Mouse (Mus musculus) limb, embryonic 10.5 days (tissue): ENCODE results near the gene Cabp1. TPM values are rescaled to one million over a fixed set of nuclear protein-coding genes. Genes with fewer than 3 reads are reported as not detected.
A peak's percentile ranks its signal among the peaks of the same experiment; 100 is the strongest.

Experiments
- DNase-seq: peaks from one replicate; pipeline ENCODE4 v3.0.0-alpha.2; 2017; ENCODE audit warnings: low spot score
- H3K27ac ChIP-seq: fragments of 300-500 bp; sonication (generic); 2 replicates; pipeline ENCODE4 v1.5.1; 2016; ENCODE audit warnings: mild to moderate bottlenecking
- H3K27me3 ChIP-seq: fragments of 300-500 bp; sonication (generic); 2 replicates; pipeline ENCODE4 v1.6.1; 2016; ENCODE audit warnings: low read depth, mild to moderate bottlenecking; ENCODE audit not compliant: poor library complexity, severe bottlenecking
- H3K36me3 ChIP-seq: fragments of 300-500 bp; sonication (generic); 2 replicates; pipeline ENCODE4 v1.6.1; 2016; ENCODE audit warnings: mild to moderate bottlenecking, moderate library complexity
- H3K4me1 ChIP-seq: fragments of 300-500 bp; sonication (generic); 2 replicates; pipeline ENCODE4 v1.6.1; 2016
- H3K4me3 ChIP-seq: fragments of 300-500 bp; sonication (generic); 2 replicates; pipeline ENCODE4 v1.5.1; 2016; ENCODE audit warnings: mild to moderate bottlenecking, moderate library complexity
- H3K9me3 ChIP-seq: fragments of 300-500 bp; sonication (generic); replicated peaks from 2 replicates; pipeline ENCODE4 v1.6.1; 2016; ENCODE audit warnings: mild to moderate bottlenecking
- WGBS: fragments of 180-500 bp; shearing (Covaris S2); methylation state at CpG from one replicate; pipeline ENCODE4 v1.1.7; 2016; 5-methylcytosine and 5-hydroxymethylcytosine counted together
- polyA plus RNA-seq: library from polyadenylated mRNA; unstranded; fragments of >200 nt; fragmentation: Nextera tagmentation; extraction: Ambion mirVana; gene quantifications from 2 replicates; pipeline ENCODE4 v1.2.1, GENCODE M21; 2016

Gene Cabp1
- polyA plus RNA-seq, 1 experiment from 2014 or later, result 1.9 TPM

DNA sequence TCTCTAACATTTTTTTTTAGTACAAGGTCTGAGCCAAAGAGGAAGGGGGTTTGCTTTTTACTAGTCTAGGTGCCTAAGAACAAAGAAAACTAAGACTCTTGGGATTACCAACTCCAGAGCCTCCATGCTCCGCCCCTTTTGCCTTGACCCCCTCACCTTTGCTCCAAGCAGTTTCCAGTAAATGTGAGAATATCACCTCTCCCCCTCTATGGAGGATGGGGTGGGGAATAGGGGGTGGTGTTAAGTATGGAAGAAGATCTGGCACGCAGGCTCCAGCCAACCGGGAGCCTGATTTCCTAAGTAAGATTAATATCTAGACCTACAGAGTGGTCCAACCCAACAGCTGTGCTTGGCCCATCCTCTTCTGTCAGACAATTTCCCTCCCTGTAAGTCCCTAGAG is 53.5 kb downstream of the Cabp1 start:
- Histone ChIP-seq H3K27ac (no peak overlapping the region), H3K4me1 (peaks cover 17% of the 10 kb centered on the region), H3K36me3 (peaks cover 36% of the 10 kb centered on the region), H3K4me3 (no peak overlapping the region), H3K27me3 (no peaks in the 10 kb centered on the region), H3K9me3 (no peaks in the 10 kb centered on the region)
- no peak for DNase-seq
- 53% methylated on average over 3 of the region's 3 CpGs for WGBS

DNA sequence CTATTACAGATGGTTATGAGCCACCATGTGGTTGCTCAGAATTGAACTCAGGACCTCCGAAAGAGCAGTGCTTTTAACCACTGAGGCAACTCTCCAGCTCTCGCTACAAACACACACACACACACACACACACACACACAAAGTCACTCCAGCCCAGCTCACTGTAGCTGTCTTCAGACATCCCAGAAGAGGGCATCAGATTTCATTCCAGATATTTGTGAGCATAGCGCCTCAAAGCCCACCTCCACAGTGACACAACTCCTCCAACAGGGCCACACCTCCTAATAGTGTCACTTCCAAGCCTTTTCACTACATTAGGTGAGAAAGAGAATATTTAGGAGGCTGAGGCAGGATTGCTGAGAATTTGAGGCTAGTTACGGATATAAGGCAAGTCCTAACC is 55.1 kb downstream of the Cabp1 start:
- Histone ChIP-seq H3K36me3 (peaks cover 20% of the 10 kb centered on the region), H3K27ac (no peak overlapping the region), H3K4me3 (no peak overlapping the region), H3K9me3 (no peaks in the 10 kb centered on the region), H3K4me1 (peaks cover 18% of the 10 kb centered on the region), H3K27me3 (no peaks in the 10 kb centered on the region)
- DNase-seq, result no peak
- 71% methylated on average over 4 of the region's 4 CpGs for WGBS

DNA sequence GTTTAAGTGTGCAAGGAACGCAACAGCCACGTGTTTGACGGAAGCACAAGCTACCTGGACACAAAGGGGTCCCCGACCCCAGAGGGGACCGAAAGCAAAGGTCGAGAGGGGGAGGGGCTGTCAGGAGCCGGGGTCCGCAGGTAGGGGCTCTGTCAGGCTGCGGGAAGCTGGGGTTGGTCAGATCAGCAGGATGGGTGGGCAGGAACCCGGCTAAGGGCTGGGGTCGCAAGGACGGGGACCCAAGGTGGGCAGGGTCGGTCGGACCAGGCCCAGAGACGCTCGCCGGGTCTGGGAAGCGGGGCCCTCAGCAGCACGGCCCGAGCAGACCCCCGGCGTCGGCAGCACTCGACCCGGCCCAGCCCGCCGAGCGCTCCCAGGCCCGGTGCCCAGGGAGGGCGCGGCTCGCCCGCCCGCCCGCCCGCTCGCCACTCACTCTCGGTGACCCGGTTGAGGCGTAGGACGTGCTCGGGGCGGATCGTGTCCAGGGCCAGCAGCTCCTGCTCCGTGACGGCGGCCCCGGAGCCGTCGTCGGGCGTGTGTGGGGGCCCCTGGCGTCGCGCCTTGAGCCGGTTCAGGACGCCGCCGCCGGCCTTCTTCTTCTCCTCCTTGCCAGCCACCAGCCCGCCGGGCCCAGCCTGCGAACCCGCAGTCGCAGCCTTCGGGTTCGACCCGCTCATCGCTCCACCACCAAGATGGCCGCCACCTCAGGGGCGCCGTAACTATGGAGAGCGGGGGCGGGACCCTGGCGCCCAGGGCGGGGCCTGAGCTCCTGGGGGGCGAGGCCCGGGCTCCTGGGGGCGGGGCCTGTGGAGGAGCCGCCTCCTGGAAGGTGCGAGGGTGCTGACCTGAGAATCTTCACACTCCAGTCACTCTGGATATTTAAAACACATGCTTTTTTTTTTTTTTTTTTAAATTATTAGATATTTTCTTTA is 59.7 kb downstream of the Cabp1 start, which contains the start of gene Unc119b:
TSS of gene Unc119b (minus strand) at position 742 of the 932 bp plus-strand sequence.
- Histone ChIP-seq H3K36me3 (peaks cover 33% of the 10 kb centered on the region), H3K4me3 (peak within 1 kb of the TSS; percentile 94), H3K27ac (peak within 1 kb of the TSS; percentile 91), H3K4me1 (peaks cover 27% of the 10 kb centered on the region), H3K9me3 (no peaks in the 10 kb centered on the region), H3K27me3 (no peaks in the 10 kb centered on the region)
- WGBS, result under 1% methylated on average over 78 of the region's 81 CpGs
- peak; percentile 93 for DNase-seq

DNA sequence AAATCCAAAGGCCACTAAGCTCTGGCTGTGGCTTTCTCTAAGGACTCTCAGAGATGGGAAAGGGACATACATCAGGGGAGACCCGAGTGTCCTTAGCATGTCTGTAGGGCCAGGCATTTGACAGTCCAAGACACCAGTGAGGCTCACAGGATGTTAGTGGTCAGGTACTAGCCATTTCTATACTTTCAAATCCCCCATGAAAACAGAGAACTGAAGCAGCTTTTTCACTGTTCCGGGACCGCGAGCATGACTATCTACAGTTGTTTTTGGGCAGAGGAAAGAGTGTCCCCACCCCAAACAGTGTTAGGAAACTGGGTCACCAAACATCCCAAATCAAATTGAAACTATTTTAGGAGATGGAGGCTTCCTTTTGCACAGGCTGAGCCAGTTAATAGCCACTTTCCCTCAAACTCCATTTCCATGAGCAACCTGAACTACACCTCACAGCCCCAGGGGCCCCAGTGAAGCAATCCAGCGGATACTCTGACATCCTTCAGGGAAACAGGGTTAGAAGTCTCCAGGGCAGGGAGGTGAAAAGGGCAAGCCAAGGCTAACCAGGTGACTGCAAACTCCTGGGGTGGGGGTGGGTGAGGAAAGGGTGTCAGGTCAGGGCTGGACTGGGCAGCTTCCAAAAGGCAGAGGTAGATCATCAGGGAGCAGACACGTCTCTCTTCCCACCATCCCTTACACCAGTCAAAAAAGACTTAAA is 60.7 kb downstream of the Cabp1 start:
- peaks cover 43% of the 10 kb centered on the region for H3K36me3 ChIP-seq
- no peak for DNase-seq
- H3K9me3 ChIP-seq, result no peaks in the 10 kb centered on the region
- H3K4me1 ChIP-seq, result peaks cover 20% of the 10 kb centered on the region
- H3K4me3 ChIP-seq, result peak overlapping the region; percentile 94
- WGBS, result 62% methylated on average over 6 of the region's 6 CpGs
- H3K27me3 ChIP-seq, result no peaks in the 10 kb centered on the region
- peak overlapping the region; percentile 91 for H3K27ac ChIP-seq

DNA sequence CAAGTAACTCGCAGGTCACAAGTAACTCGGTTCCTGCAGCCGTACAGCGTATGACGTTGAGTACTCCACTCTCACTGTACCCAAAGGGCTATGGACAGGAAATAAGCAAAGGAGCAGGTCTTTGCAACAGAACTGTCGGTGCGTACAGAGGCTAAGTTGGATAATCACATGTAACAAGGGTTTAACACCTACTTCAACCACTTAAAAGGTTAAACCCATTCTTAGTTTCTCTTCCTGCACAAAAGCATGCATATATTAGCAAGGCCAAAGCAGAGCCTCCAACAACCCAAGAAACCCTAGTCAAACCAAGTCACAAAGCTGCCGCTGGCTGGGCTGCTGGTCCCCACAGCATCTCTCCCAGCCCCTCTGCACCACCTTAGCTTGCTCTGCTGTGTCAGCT is 61.7 kb downstream of the Cabp1 start:
- WGBS, result 95% methylated on average over 8 of the region's 8 CpGs
- peaks cover 53% of the 10 kb centered on the region for H3K36me3 ChIP-seq
- no peaks in the 10 kb centered on the region for H3K9me3 ChIP-seq
- peak overlapping the region; percentile 94; the same call in 1 of the 2 replicates for H3K4me3 ChIP-seq
- DNase-seq, result no peak
- peaks cover 20% of the 10 kb centered on the region for H3K4me1 ChIP-seq
- no peaks in the 10 kb centered on the region for H3K27me3 ChIP-seq
- H3K27ac ChIP-seq, result no peak overlapping the region

DNA sequence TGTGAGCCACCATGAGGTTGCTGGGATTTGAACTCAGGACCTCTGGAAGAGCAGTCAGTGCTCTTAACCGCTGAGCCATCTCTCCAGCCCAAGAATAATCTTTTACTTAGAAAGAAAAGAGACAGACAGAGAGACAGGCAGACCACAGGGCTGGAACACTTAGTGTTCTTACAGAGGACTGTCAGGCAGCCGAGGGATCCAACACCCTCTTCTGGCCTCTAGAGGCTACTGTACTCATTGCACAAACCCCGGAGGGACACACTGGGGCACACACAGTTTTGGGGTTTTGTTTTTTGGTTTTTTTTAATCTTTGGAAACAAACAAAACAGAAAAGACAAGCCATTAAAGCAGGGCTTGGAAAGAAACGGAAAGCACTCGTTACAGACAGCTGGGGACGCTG is 64.9 kb downstream of the Cabp1 start:
- 91% methylated on average over 6 of the region's 6 CpGs for WGBS
- no peak for DNase-seq
- Histone ChIP-seq H3K36me3 (peaks cover 85% of the 10 kb centered on the region), H3K27ac (no peak overlapping the region), H3K9me3 (no peaks in the 10 kb centered on the region), H3K4me3 (no peak overlapping the region), H3K27me3 (no peaks in the 10 kb centered on the region), H3K4me1 (peaks cover 28% of the 10 kb centered on the region)

DNA sequence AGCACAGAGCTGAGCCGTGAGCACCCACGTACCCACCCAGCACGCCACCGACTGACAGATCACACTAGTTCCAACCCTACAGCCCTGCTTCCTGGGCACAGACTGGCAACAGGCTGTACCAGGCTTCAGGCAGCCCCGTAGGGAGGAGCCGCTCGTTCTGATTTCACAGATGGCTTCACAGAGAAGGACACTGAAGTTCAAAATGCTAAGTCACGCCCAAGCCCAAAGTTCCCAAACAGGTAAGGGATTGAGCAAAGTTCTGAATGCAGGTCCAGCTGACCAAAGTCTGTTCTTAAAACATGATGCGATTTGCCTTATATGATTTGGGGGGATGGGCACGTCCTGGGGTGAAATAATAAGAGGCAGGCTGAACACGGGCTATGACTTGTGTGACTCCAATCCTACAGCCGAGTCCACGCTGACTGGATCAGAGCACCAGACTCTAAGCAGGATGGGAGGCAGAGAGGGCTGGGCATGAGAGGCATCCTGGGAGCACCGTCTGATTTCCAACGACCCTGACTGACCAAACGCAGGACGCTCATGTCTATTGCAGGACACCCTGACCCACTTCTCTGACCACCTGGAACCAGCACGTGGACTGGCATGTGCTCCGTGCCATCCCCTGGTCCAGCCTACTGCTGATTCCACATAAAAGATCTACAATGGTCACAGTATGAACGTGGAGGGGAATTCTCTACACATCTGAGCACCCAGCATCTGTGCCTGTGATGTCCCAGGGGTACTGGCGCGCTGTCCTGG is 66.6 kb downstream of the Cabp1 start:
- Histone ChIP-seq H3K9me3 (no peaks in the 10 kb centered on the region), H3K27me3 (no peaks in the 10 kb centered on the region), H3K4me1 (peaks cover 12% of the 10 kb centered on the region), H3K4me3 (no peak overlapping the region), H3K27ac (no peak overlapping the region), H3K36me3 (peaks cover 98% of the 10 kb centered on the region)
- no peak for DNase-seq
- WGBS, result 93% methylated on average over 22 of the region's 22 CpGs

DNA sequence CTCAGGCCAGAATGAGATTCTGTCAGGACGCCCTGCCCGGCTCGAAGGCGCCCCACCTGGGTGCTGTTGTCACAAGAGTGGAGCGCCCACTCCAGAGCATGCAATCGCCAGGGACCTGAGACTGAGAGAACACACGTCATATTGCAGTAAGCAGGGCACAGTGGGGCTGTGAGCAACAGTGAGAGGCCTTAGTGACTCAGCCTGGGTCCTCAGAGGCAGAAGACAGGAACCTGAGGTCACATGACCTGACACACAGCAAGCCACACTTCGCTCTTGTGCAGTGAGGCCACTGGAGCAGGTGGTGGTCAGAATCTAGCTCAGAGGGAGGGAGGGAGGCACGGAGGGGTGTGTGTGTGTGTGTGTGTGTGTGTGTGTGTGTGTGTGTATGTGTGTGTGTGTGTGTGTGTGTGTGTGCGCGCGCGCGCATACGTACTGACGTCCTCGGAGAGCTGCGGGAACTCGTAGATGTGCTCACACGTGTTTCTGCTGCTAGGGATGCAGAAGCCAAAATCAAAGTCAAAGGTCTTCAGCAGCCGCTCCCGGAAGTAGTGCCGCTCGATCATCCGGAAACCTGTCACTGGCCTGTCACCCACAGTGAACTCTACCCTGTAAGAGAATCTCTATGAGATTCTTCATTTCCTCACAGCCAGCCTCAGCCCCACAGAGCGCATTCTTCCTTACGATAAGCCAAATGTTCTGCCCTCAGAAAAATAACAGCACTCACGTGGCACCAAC is 67.4 kb downstream of the Cabp1 start:
- 92% methylated on average over 28 of the region's 28 CpGs for WGBS

DNA sequence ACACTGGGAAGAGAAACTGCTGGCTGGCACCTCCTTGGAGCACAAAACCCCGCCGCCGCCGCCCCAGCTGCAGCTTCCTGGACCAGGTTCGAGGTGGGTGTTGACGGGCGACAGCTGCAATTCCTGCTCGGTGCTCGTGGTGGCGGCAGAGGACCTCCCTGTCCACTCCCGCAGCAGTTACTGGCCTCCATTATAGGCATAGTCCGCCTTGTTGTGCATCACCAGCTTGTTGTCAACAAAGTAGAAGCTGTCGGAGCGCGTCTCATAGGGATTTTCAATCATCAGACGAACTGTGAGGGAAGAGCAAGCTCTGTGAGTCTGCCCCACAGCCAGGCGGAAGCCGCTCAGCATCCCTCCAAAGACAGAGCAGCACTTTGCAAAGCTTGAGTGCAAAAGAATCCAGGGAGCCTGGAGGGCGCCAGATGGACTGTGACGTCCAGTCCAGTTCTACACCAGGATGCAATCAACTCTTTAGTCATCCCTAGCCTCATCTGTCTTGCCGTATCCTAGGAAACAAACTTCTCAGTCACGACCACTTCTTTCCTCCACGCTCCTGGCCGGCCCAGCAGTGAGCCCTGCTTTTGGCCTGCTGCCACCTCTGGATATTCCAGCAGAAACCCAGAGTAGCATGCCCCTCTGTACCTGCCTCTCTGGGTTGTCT is 68.8 kb downstream of the Cabp1 start:
- no peaks in the 10 kb centered on the region for H3K27me3 ChIP-seq
- DNase-seq, result peak; percentile 84
- no peaks in the 10 kb centered on the region for H3K9me3 ChIP-seq
- H3K36me3 ChIP-seq, result peaks cover 89% of the 10 kb centered on the region
- 34% methylated on average over 24 of the region's 24 CpGs for WGBS
- H3K4me1 ChIP-seq, result peaks cover 8% of the 10 kb centered on the region; the same call in 1 of the 2 replicates
- H3K27ac ChIP-seq, result peak overlapping the region; percentile 21; the same call in 1 of the 2 replicates
- no peak overlapping the region for H3K4me3 ChIP-seq

More for the DNA sequence above, 67.4 kb downstream of the Cabp1 start:
- H3K9me3 ChIP-seq, result no peaks in the 10 kb centered on the region
- H3K4me3 ChIP-seq, result no peak overlapping the region
- H3K36me3 ChIP-seq, result peaks cover 99% of the 10 kb centered on the region
- peaks cover 8% of the 10 kb centered on the region; the same call in 1 of the 2 replicates for H3K4me1 ChIP-seq
- H3K27me3 ChIP-seq, result no peaks in the 10 kb centered on the region
- no peak for DNase-seq
- H3K27ac ChIP-seq, result no peak overlapping the region

DNA sequence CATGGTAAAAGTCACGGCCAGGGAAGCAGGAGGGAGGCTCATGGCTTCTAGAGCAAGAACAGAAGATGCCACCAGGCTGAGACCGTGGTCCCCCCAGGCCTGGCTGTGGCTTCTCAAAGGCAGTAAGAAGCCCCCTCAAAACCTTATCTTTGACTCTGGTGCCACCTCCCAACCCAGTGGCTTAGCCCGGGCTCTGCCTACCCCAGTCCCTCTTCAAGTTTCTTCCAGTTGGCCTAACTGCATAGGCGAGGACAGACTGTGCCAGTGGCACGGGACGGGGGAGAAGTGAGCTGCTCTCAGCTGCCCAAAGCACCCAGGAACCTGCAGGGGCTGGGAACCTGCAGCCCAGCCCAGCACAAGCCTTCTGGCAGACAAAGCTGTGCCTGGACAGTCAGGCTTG is 69.5 kb downstream of the Cabp1 start:
- Histone ChIP-seq H3K4me3 (no peak overlapping the region), H3K4me1 (peaks cover 8% of the 10 kb centered on the region; the same call in 1 of the 2 replicates), H3K27me3 (no peaks in the 10 kb centered on the region), H3K27ac (no peak overlapping the region), H3K9me3 (no peaks in the 10 kb centered on the region), H3K36me3 (peaks cover 83% of the 10 kb centered on the region)
- DNase-seq, result no peak
- 93% methylated on average over 6 of the region's 6 CpGs for WGBS

DNA sequence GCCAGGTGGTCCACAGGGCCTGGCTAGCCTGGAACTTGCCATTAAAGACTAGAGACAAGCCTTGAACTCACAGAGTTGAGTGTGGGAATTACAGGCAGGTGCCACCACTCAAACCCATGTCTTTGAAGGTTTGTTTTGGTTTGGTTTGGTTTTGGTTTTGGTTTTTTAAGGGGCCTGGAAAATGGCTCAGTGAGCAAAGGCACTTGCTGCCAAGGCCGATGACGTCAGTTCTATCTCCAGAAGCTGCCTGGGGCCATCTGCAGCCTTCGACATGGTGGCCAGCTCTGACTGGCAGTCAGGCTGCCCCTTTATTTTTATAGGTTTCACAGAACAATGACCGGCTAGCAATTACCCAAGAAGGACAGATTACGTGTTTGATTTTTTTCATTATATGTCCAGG is 73.2 kb downstream of the Cabp1 start:
- H3K9me3 ChIP-seq, result no peaks in the 10 kb centered on the region
- no peak overlapping the region for H3K4me3 ChIP-seq
- WGBS, result 83% methylated on average over 5 of the region's 5 CpGs
- no peak for DNase-seq
- H3K27ac ChIP-seq, result no peak overlapping the region
- no peaks in the 10 kb centered on the region for H3K27me3 ChIP-seq
- H3K36me3 ChIP-seq, result peaks cover 65% of the 10 kb centered on the region
- peaks cover 23% of the 10 kb centered on the region for H3K4me1 ChIP-seq
